Mouse (Mus musculus) adrenal gland, postnatal 4 days (tissue): ENCODE data around the gene Slc38a3. TPM values are rescaled to one million over a fixed set of nuclear protein-coding genes. Genes with fewer than 3 reads are reported as not detected.

Experiments used
- DNase-seq, 2 experiments: peaks; one replicate each; pipeline ENCODE4 v3.0.0; 2021 to 2022; ENCODE audit warnings: low spot score in 2 of 2, mixed read lengths in 2 of 2
- long read RNA-seq, 2 experiments: library from polyadenylated mRNA; stranded (forward); transcript quantifications; one replicate each; pipeline ENCODE4 v2.0.0; 2021
- total RNA-seq, 2 experiments: library from RNA; stranded (reverse); gene quantifications; 2 replicates each; pipeline ENCODE4 v1.2.3; 2021

Gene Slc38a3
- total RNA-seq: 10 to 100 TPM; 10.1 to 37.4 TPM
- long read RNA-seq, experiment 1, transcript Slc38a3-209 (16 exons, 2,463 nt): major isoform, 8 of 16 reads
- long read RNA-seq, experiment 1, partial matches to known transcripts: 4 of 16 reads
- long read RNA-seq, experiment 1, other reads (novel, unspliced or antisense): 1 of 16 reads
- long read RNA-seq, experiment 2, partial matches to known transcripts: 0 of 4 reads
- long read RNA-seq, experiment 2, other reads (novel, unspliced or antisense): 2 of 4 reads

GRCm38 (mm10) chr9:107669480-107669945 is at the start of gene Slc38a3:
TSS of gene Slc38a3 (minus strand) at chr9:107669530.
- DNase-seq: no peak

- no peak for DNase-seq
Observed at GRCm38 (mm10) chr9:107716951-107717350, 47.6 kb upstream of the Slc38a3 start.

GRCm38 (mm10) chr9:107715632-107716031 is 46.3 kb upstream of the Slc38a3 start:
- no peak for DNase-seq

GRCm38 (mm10) chr9:107714221-107714952 is 45.1 kb upstream of the Slc38a3 start:
- DNase-seq: no peak

GRCm38 (mm10) chr9:107709697-107710483 is 40.6 kb upstream of the Slc38a3 start, which contains the start of gene Sema3f:
TSS of gene Sema3f (minus strand) at chr9:107710475.
- peak; percentile 46 to 58 for DNase-seq

- no peak for DNase-seq
Observed at GRCm38 (mm10) chr9:107709096-107709696, 39.9 kb upstream of the Slc38a3 start.

- no peak for DNase-seq
Observed at GRCm38 (mm10) chr9:107708439-107709095, 39.2 kb upstream of the Slc38a3 start.

- no peak for DNase-seq
Observed at GRCm38 (mm10) chr9:107707701-107708438, 38.5 kb upstream of the Slc38a3 start.

GRCm38 (mm10) chr9:107706781-107707211 is 37.5 kb upstream of the Slc38a3 start:
- DNase-seq: no peak

- no peak for DNase-seq
Observed at GRCm38 (mm10) chr9:107703337-107704122, 34.2 kb upstream of the Slc38a3 start.

GRCm38 (mm10) chr9:107702606-107703185 is 33.4 kb upstream of the Slc38a3 start:
- DNase-seq: no peak

- peak; percentile 54 to 77 for DNase-seq
Observed at GRCm38 (mm10) chr9:107701594-107701993, 32.3 kb upstream of the Slc38a3 start.

GRCm38 (mm10) chr9:107700114-107700571 is 30.8 kb upstream of the Slc38a3 start:
- no peak for DNase-seq

- no peak for DNase-seq
Observed at GRCm38 (mm10) chr9:107699376-107699980, 30.1 kb upstream of the Slc38a3 start.

- DNase-seq: no peak
Observed at GRCm38 (mm10) chr9:107698611-107699190, 29.4 kb upstream of the Slc38a3 start.

- DNase-seq: no peak
Observed at GRCm38 (mm10) chr9:107697811-107698521, 28.6 kb upstream of the Slc38a3 start.
